Mouse (Mus musculus) lung, embryonic 16.5 days (tissue): Measurements from ENCODE around the gene Smim17. TPM values are rescaled to one million over a fixed set of nuclear protein-coding genes. Genes with fewer than 3 reads are reported as not detected.
"Not testable (repeated sequence)": the region's sequence is repeated elsewhere in the genome, so short reads cannot be mapped to it uniquely, and the experiment has no call there.

Experiments used
- ATAC-seq: fragments of 200-750 bp; cut with Nextera tagmentation; 2 replicates; pipeline ENCODE4 v1.8.0; 2017; ENCODE audit warnings: low read depth, mild to moderate bottlenecking, moderate library complexity
- H3K27ac ChIP-seq: fragments of 300-500 bp; sonication (generic); 2 replicates; pipeline ENCODE4 v1.5.1; 2014; ENCODE audit warnings: mild to moderate bottlenecking, control low read depth, low read length
- H3K27me3 ChIP-seq: fragments of 300-500 bp; sonication (generic); 2 replicates; pipeline ENCODE4 v1.6.1; 2014; ENCODE audit warnings: low read depth, low read length, mixed read lengths; ENCODE audit not compliant: control insufficient read depth, insufficient read depth
- H3K36me3 ChIP-seq: fragments of 300-500 bp; sonication (generic); 2 replicates; pipeline ENCODE4 v1.6.1; 2014; ENCODE audit warnings: low read length; ENCODE audit not compliant: control insufficient read depth, insufficient read depth
- H3K4me1 ChIP-seq: fragments of 300-500 bp; sonication (generic); replicated peaks from 2 replicates; pipeline ENCODE4 v1.6.1; 2014; ENCODE audit warnings: low read length, mixed read lengths; ENCODE audit not compliant: control insufficient read depth, insufficient read depth
- H3K4me2 ChIP-seq: fragments of 300-500 bp; sonication (generic); 2 replicates; pipeline ENCODE4 v1.6.1; 2014; ENCODE audit warnings: low read depth, low read length, control low read depth
- H3K4me3 ChIP-seq: fragments of 300-500 bp; sonication (generic); 2 replicates; pipeline ENCODE4 v1.5.1; 2014; ENCODE audit warnings: mild to moderate bottlenecking, low read length, control low read depth
- H3K9ac ChIP-seq: fragments of 300-500 bp; sonication (generic); 2 replicates; pipeline ENCODE4 v1.6.1; 2014; ENCODE audit warnings: low read length, control low read depth
- H3K9me3 ChIP-seq: fragments of 300-500 bp; sonication (generic); 2 replicates; pipeline ENCODE4 v1.6.1; 2016; ENCODE audit warnings: low read length; ENCODE audit not compliant: control insufficient read depth
- WGBS: fragments of 180-500 bp; shearing (Covaris S2); extraction: QIAGEN DNeasy Blood & Tissue Kit; methylation state at CpG from one replicate; pipeline ENCODE4 v1.1.7; 2014; 5-methylcytosine and 5-hydroxymethylcytosine counted together
- polyA plus RNA-seq: library from polyadenylated mRNA; unstranded; fragments of >200 nt; fragmentation: Nextera tagmentation; extraction: Ambion mirVana; gene quantifications from 2 replicates; pipeline ENCODE4 v1.2.1, GENCODE M21; 2015

Smim17 gene
- polyA plus RNA-seq, 1 experiment from 2014 or later, result 0.25 TPM

GRCm38 (mm10) chr7:6367185-6367584 is 31.3 kb upstream of the Smim17 start:
- Histone ChIP-seq H3K36me3 (no peaks in the 10 kb centered on the region), H3K4me1 (peaks cover 9% of the 10 kb centered on the region), H3K27me3 (no peaks in the 10 kb centered on the region), H3K27ac (no peak overlapping the region), H3K9me3 (no peaks in the 10 kb centered on the region), H3K4me3 (no peak overlapping the region), H3K9ac (no peak overlapping the region), H3K4me2 (no peak overlapping the region)
- ATAC-seq, result no peak
- 82% methylated on average over 5 of the region's 5 CpGs for WGBS

- H3K9me3 ChIP-seq, H3K27me3 ChIP-seq, H3K9ac ChIP-seq, H3K27ac ChIP-seq, H3K4me2 ChIP-seq, H3K4me1 ChIP-seq, ATAC-seq, H3K4me3 ChIP-seq, H3K36me3 ChIP-seq: not testable (repeated sequence)
- WGBS, result 82% methylated on average over 5 of the region's 5 CpGs
Measured at GRCm38 (mm10) chr7:6368146-6368545, 30.4 kb upstream of the Smim17 start.

- no peaks in the 10 kb centered on the region for H3K9me3 ChIP-seq
- no peaks in the 10 kb centered on the region for H3K27me3 ChIP-seq
- no peak overlapping the region for H3K9ac ChIP-seq
- ATAC-seq, result no peak
- no peaks in the 10 kb centered on the region for H3K36me3 ChIP-seq
- no peak overlapping the region for H3K27ac ChIP-seq
- 83% methylated on average over 3 of the region's 3 CpGs for WGBS
- H3K4me1 ChIP-seq, result no peaks in the 10 kb centered on the region
- H3K4me2 ChIP-seq, result no peak overlapping the region
- H3K4me3 ChIP-seq, result no peak overlapping the region
Measured at GRCm38 (mm10) chr7:6369460-6369859, 29.1 kb upstream of the Smim17 start.

GRCm38 (mm10) chr7:6372993-6373392 is 25.5 kb upstream of the Smim17 start:
- Histone ChIP-seq H3K4me1 (no peaks in the 10 kb centered on the region), H3K27me3 (no peaks in the 10 kb centered on the region), H3K4me2 (no peak overlapping the region), H3K9ac (no peak overlapping the region), H3K36me3 (no peaks in the 10 kb centered on the region), H3K27ac (no peak overlapping the region), H3K4me3 (no peak overlapping the region), H3K9me3 (no peaks in the 10 kb centered on the region)
- 89% methylated on average over 3 of the region's 3 CpGs for WGBS
- ATAC-seq, result no peak

- WGBS, result 80% methylated on average over 8 of the region's 8 CpGs
Measured at GRCm38 (mm10) chr7:6378441-6378840, 20.1 kb upstream of the Smim17 start.

GRCm38 (mm10) chr7:6381431-6381830 is 17.1 kb upstream of the Smim17 start:
- Histone ChIP-seq H3K4me1 (peaks cover 10% of the 10 kb centered on the region), H3K36me3 (no peaks in the 10 kb centered on the region), H3K27ac (no peak overlapping the region), H3K27me3 (no peaks in the 10 kb centered on the region), H3K9ac (no peak overlapping the region), H3K4me2 (no peak overlapping the region), H3K9me3 (no peaks in the 10 kb centered on the region), H3K4me3 (no peak overlapping the region)
- 73% methylated on average over 2 of the region's 2 CpGs for WGBS
- ATAC-seq, result no peak

More at GRCm38 (mm10) chr7:6378441-6378840, 20.1 kb upstream of the Smim17 start:
- Histone ChIP-seq H3K27me3 (no peaks in the 10 kb centered on the region), H3K9me3 (no peaks in the 10 kb centered on the region), H3K4me3 (no peak overlapping the region), H3K4me1 (0 out of 2 replicates have a peak, but pooled peaks cover 2% of the 10 kb centered on the region), H3K4me2 (no peak overlapping the region), H3K36me3 (no peaks in the 10 kb centered on the region), H3K9ac (no peak overlapping the region), H3K27ac (no peak overlapping the region)
- no peak for ATAC-seq

GRCm38 (mm10) chr7:6383044-6383455 is 15.5 kb upstream of the Smim17 start, which contains the start of gene Zfp28:
TSS of gene Zfp28 (plus strand) at chr7:6383295.
- Histone ChIP-seq H3K4me3 (peak within 1 kb of the TSS; percentile 76), H3K27ac (no peak within 1 kb of the TSS), H3K27me3 (no peaks in the 10 kb centered on the region), H3K36me3 (no peaks in the 10 kb centered on the region), H3K4me2 (peak within 1 kb of the TSS; percentile 84), H3K9ac (peak within 1 kb of the TSS; percentile 82), H3K4me1 (peaks cover 10% of the 10 kb centered on the region), H3K9me3 (no peaks in the 10 kb centered on the region)
- ATAC-seq, result peak; percentile 98
- under 1% methylated on average over 28 of the region's 28 CpGs for WGBS

- Histone ChIP-seq H3K27ac (no peak overlapping the region), H3K36me3 (no peaks in the 10 kb centered on the region), H3K4me3 (peak overlapping the region; percentile 76), H3K4me2 (peak overlapping the region; percentile 84), H3K27me3 (no peaks in the 10 kb centered on the region), H3K9ac (peak overlapping the region; percentile 82), H3K4me1 (peaks cover 10% of the 10 kb centered on the region), H3K9me3 (no peaks in the 10 kb centered on the region)
- no peak for ATAC-seq
- WGBS, result 52% methylated on average over 8 of the region's 8 CpGs
Measured at GRCm38 (mm10) chr7:6384011-6384410, 14.5 kb upstream of the Smim17 start.

- no peaks in the 10 kb centered on the region for H3K9me3 ChIP-seq
- no peak overlapping the region for H3K4me2 ChIP-seq
- H3K4me3 ChIP-seq, result no peak overlapping the region
- no peaks in the 10 kb centered on the region for H3K27me3 ChIP-seq
- H3K36me3 ChIP-seq, result peaks cover 4% of the 10 kb centered on the region; the same call in 1 of the 2 replicates
- 79% methylated on average over 8 of the region's 8 CpGs for WGBS
- no peak overlapping the region; the same call in 1 of the 2 replicates for H3K27ac ChIP-seq
- H3K9ac ChIP-seq, result no peak overlapping the region
- ATAC-seq, result no peak
- peaks cover 10% of the 10 kb centered on the region for H3K4me1 ChIP-seq
Measured at GRCm38 (mm10) chr7:6386995-6387394, 11.5 kb upstream of the Smim17 start.

GRCm38 (mm10) chr7:6388971-6389370 is 9.5 kb upstream of the Smim17 start:
- ATAC-seq, result no peak
- Histone ChIP-seq H3K27ac (no peak overlapping the region), H3K4me2 (no peak overlapping the region), H3K36me3 (peaks cover 16% of the 10 kb centered on the region), H3K4me1 (peaks cover 3% of the 10 kb centered on the region), H3K4me3 (no peak overlapping the region), H3K9ac (no peak overlapping the region), H3K9me3 (no peaks in the 10 kb centered on the region), H3K27me3 (no peaks in the 10 kb centered on the region)
- WGBS, result 85% methylated on average over 5 of the region's 5 CpGs
